Mouse (Mus musculus) erythroblast, embryonic 14.5 days (primary cell): ENCODE results near the gene Asb9. TPM values are rescaled to one million over a fixed set of nuclear protein-coding genes. Genes with fewer than 3 reads are reported as not detected.

Source experiments
- H3K27me3 ChIP-seq: 2 replicates; pipeline ENCODE4 v1.6.1; 2012; ENCODE audit warnings: inconsistent platforms; ENCODE audit not compliant: control insufficient read depth
- H3K36me3 ChIP-seq: 2 replicates; pipeline ENCODE4 v1.6.1; 2012; ENCODE audit warnings: mild to moderate bottlenecking, inconsistent platforms; ENCODE audit not compliant: control insufficient read depth
- H3K4me1 ChIP-seq: 2 replicates; pipeline ENCODE4 v1.6.1; 2012; ENCODE audit warnings: inconsistent platforms; ENCODE audit not compliant: control insufficient read depth
- H3K4me3 ChIP-seq: replicated peaks from 2 replicates; pipeline ENCODE3; 2012; ENCODE audit warnings: moderate library complexity, mild to moderate bottlenecking, inconsistent platforms
- H3K9me3 ChIP-seq: 2 replicates; pipeline ENCODE4 v1.6.1; 2012; ENCODE audit warnings: low read length, inconsistent platforms, mixed read lengths; ENCODE audit not compliant: control insufficient read depth
- GATA1 ChIP-seq: IDR thresholded peaks from 2 replicates; pipeline ENCODE4 v1.6.1; 2012; ENCODE audit warnings: low read length, inconsistent platforms, mixed read lengths
- TAL1 ChIP-seq: IDR thresholded peaks from 3 replicates; pipeline ENCODE4 v1.6.1; 2012; ENCODE audit warnings: low read length, inconsistent platforms, mixed read lengths
- polyA plus RNA-seq: library from polyadenylated mRNA; stranded (reverse); fragments of >175 nt; gene quantifications from 2 replicates; pipeline ENCODE4 v1.2.3, GENCODE M21; 2012

Gene Asb9
- polyA plus RNA-seq, 1 experiment, result not detected

DNA sequence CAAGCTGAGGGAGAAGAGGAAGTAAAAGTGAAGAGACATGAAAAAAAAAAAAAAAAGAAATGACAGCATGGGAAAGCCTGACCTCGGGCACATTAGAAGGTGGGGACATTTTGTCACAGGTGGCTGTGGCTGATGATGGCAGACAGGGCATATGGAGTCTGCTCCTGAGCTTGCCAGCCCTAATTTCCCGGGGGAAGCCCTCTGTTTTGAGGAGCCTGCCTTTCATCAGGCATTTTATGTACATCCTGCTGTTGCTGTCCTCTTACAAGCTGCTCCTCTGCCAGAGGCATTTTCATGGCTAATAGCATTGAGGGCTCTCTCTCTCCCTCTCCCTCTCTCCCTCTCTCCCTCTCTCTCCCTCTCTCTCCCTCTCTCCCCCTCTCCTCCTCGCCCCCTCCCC lies 70.8 kb downstream of the Asb9 start:
- Histone ChIP-seq H3K4me1 (no peaks in the 10 kb centered on the region), H3K4me3 (no peak overlapping the region), H3K9me3 (no peaks in the 10 kb centered on the region), H3K27me3 (no peaks in the 10 kb centered on the region), H3K36me3 (no peaks in the 10 kb centered on the region)
- no peak for TF ChIP-seq GATA1
- no peak for TF ChIP-seq TAL1

Other genes starting within 250 kb of the Asb9 start
- gene Bmx, start 248.1 kb upstream of the Asb9 start, polyA plus RNA-seq, result not detected in 2 replicates
- 1.6 and 3.7 TPM in 2 replicates for gene Pir, start 237.0 kb upstream of the Asb9 start, polyA plus RNA-seq
- gene Vegfd, start 132.9 kb upstream of the Asb9 start, polyA plus RNA-seq, result not detected in 2 replicates
- 0.06 and 0.23 TPM in 2 replicates for gene Piga, start 86.5 kb upstream of the Asb9 start, polyA plus RNA-seq
- gene Asb11, start 69.3 kb upstream of the Asb9 start, polyA plus RNA-seq, result not detected in 2 replicates